Mouse (Mus musculus) forebrain, embryonic 16.5 days (tissue): ENCODE data around the gene Rnf187. TPM values are rescaled to one million over a fixed set of nuclear protein-coding genes. Genes with fewer than 3 reads are reported as not detected.

Source experiments
- ATAC-seq: fragments of 200-750 bp; cut with Nextera tagmentation; 2 replicates; pipeline ENCODE4 v1.8.0; 2017; ENCODE audit warnings: mild to moderate bottlenecking, moderate library complexity
- H3K27ac ChIP-seq: fragments of 300-500 bp; sonication (generic); 2 replicates; pipeline ENCODE4 v1.5.1; 2014; ENCODE audit warnings: low read length, control low read depth
- H3K27me3 ChIP-seq: fragments of 300-500 bp; sonication (generic); replicated peaks from 2 replicates; pipeline ENCODE4 v1.6.1; 2014; ENCODE audit warnings: low read length; ENCODE audit not compliant: control insufficient read depth, insufficient read depth
- H3K36me3 ChIP-seq: fragments of 300-500 bp; sonication (generic); 2 replicates; pipeline ENCODE4 v1.6.1; 2014; ENCODE audit not compliant: control insufficient read depth, insufficient read depth
- H3K4me1 ChIP-seq: fragments of 300-500 bp; sonication (generic); replicated peaks from 2 replicates; pipeline ENCODE4 v1.6.1; 2014; ENCODE audit warnings: low read length; ENCODE audit not compliant: control insufficient read depth, insufficient read depth
- H3K4me2 ChIP-seq: fragments of 300-500 bp; sonication (generic); 2 replicates; pipeline ENCODE4 v1.6.1; 2014; ENCODE audit warnings: mild to moderate bottlenecking, low read length, control low read depth
- H3K4me3 ChIP-seq: fragments of 300-500 bp; sonication (generic); replicated peaks from 2 replicates; pipeline ENCODE4 v1.5.1; 2014; ENCODE audit warnings: mild to moderate bottlenecking, low read length, control low read depth
- H3K9ac ChIP-seq: fragments of 300-500 bp; sonication (generic); replicated peaks from 2 replicates; pipeline ENCODE4 v1.6.1; 2014; ENCODE audit warnings: low read depth, low read length, control low read depth
- H3K9me3 ChIP-seq: fragments of 300-500 bp; sonication (generic); 2 replicates; pipeline ENCODE4 v1.6.1; 2016; ENCODE audit warnings: low read length; ENCODE audit not compliant: control insufficient read depth
- WGBS: fragments of 180-500 bp; shearing (Covaris S2); extraction: QIAGEN DNeasy Blood & Tissue Kit; methylation state at CpG from one replicate; pipeline ENCODE4 v1.1.7; 2014; 5-methylcytosine and 5-hydroxymethylcytosine counted together
- polyA plus RNA-seq: library from polyadenylated mRNA; unstranded; fragments of >200 nt; fragmentation: Nextera tagmentation; extraction: Ambion mirVana; gene quantifications from 2 replicates; pipeline ENCODE4 v1.2.1, GENCODE M21; 2015

Rnf187 gene
- polyA plus RNA-seq, 1 experiment from 2014 or later: 423 TPM

DNA sequence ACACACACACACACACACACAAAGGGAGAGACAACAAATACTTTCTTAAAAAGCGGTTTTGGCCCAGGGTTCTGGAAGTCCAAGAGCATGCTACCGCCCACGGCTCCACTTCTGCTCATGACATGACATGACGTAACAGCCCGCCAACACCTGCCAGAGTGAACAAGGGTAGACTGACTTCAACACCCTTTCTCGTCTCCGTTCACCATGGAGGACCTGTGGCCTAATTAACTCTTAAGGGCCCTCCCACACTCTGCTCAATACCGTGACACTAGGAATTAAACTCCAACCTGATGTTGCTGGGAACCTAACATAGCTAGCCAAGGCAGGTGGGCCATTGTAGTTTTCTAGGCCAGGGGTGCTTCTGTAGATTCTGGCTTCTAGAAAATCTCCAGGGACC lies 30.3 kb upstream of the Rnf187 start:
- Histone ChIP-seq H3K27me3 (no peaks in the 10 kb centered on the region), H3K4me1 (0 out of 2 replicates have a peak, but pooled peaks cover 2% of the 10 kb centered on the region), H3K36me3 (0 out of 2 replicates have a peak, but pooled peaks cover 5% of the 10 kb centered on the region), H3K4me3 (no peak overlapping the region), H3K9me3 (no peaks in the 10 kb centered on the region), H3K27ac (no peak overlapping the region), H3K4me2 (no peak overlapping the region), H3K9ac (no peak overlapping the region)
- no peak for ATAC-seq
- 82% methylated on average over 8 of the region's 8 CpGs for WGBS

DNA sequence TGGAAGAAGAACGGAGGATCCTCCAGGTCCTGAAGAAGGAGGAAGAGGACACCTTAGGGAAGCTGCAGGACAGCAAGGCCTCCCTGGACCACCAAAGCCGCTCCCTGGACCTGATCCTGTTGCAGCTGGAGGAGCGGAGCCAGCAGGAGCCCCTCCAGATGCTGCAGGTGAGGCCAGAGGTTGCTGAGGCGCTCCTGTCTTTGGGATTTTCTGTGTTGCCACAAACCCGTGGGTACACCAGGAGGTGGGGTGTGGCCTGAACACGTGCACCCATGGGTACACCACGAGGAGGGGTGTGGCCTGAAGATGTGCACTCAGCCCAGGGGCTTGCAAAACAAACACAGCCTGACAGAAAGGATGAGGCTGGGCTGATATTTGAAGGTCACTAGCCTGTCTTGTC lies 29.8 kb upstream of the Rnf187 start:
- ATAC-seq: no peak

GRCm38 (mm10) chr11:58967346-58967745 lies 28.6 kb upstream of the Rnf187 start:
- 94% methylated on average over 1 of the region's 1 CpGs for WGBS
- H3K9ac ChIP-seq: no peak overlapping the region
- H3K4me3 ChIP-seq: no peak overlapping the region
- H3K36me3 ChIP-seq: 0 out of 2 replicates have a peak, but pooled peaks cover 5% of the 10 kb centered on the region
- no peak overlapping the region for H3K4me2 ChIP-seq
- H3K27ac ChIP-seq: no peak overlapping the region
- H3K4me1 ChIP-seq: 0 out of 2 replicates have a peak, but pooled peaks cover 3% of the 10 kb centered on the region
- no peaks in the 10 kb centered on the region for H3K27me3 ChIP-seq
- ATAC-seq: no peak
- H3K9me3 ChIP-seq: no peaks in the 10 kb centered on the region

More for the DNA sequence above, 29.8 kb upstream of the Rnf187 start:
- Histone ChIP-seq H3K27me3 (no peaks in the 10 kb centered on the region), H3K9me3 (no peaks in the 10 kb centered on the region), H3K4me3 (no peak overlapping the region), H3K4me2 (no peak overlapping the region), H3K9ac (no peak overlapping the region), H3K27ac (no peak overlapping the region), H3K36me3 (0 out of 2 replicates have a peak, but pooled peaks cover 5% of the 10 kb centered on the region), H3K4me1 (0 out of 2 replicates have a peak, but pooled peaks cover 3% of the 10 kb centered on the region)
- 86% methylated on average over 7 of the region's 7 CpGs for WGBS

DNA sequence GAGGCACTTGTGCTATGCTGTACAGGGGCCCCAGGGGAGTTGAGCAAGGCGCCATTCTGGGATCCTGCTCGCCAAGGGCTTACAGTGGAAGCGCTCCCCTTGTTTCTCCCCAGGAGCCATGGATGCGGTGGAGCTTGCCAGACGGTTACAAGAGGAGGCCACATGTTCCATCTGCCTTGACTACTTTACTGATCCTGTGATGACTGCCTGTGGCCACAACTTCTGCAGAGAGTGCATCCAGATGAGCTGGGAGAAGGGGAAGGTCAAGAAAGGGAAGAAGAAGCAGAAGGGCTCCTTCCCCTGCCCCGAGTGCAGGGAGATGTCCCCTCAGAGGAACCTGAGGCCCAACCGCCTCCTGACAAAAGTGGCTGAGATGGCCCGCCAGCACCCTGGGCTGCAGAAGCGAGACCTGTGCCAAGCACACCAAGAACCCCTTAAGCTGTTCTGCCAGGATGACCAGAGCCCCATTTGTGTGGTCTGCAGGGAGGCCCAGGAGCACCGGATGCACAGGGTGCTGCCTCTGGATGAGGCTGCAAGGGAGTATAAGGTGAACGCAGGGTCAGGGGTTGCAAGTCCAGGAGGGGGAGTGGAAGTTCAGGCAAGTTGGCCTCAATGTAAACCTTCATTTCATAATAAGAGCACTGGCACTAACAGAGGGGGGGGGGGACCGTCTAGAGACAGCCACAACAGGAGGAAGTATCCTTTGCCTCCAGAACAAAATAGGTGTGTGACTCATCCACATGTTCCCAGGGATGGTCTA lies 26.5 kb upstream of the Rnf187 start:
- no peak overlapping the region for H3K4me3 ChIP-seq
- H3K4me2 ChIP-seq: no peak overlapping the region
- peaks cover 5% of the 10 kb centered on the region; the same call in 1 of the 2 replicates for H3K4me1 ChIP-seq
- H3K36me3 ChIP-seq: 0 out of 2 replicates have a peak, but pooled peaks cover under 1% of the 10 kb centered on the region
- WGBS: 55% methylated on average over 12 of the region's 12 CpGs
- no peak overlapping the region for H3K27ac ChIP-seq
- no peak for ATAC-seq
- H3K9me3 ChIP-seq: no peaks in the 10 kb centered on the region
- H3K27me3 ChIP-seq: no peaks in the 10 kb centered on the region
- no peak overlapping the region for H3K9ac ChIP-seq

GRCm38 (mm10) chr11:58964216-58964615 lies 25.5 kb upstream of the Rnf187 start:
- Histone ChIP-seq H3K4me1 (peaks cover 12% of the 10 kb centered on the region), H3K9me3 (no peaks in the 10 kb centered on the region), H3K36me3 (no peaks in the 10 kb centered on the region), H3K27me3 (no peaks in the 10 kb centered on the region), H3K4me3 (no peak overlapping the region), H3K4me2 (no peak overlapping the region), H3K9ac (no peak overlapping the region), H3K27ac (no peak overlapping the region)
- no peak for ATAC-seq
- WGBS: 87% methylated on average over 7 of the region's 7 CpGs

GRCm38 (mm10) chr11:58963543-58963942 lies 24.8 kb upstream of the Rnf187 start:
- Histone ChIP-seq H3K36me3 (no peaks in the 10 kb centered on the region), H3K4me3 (no peak overlapping the region), H3K4me2 (no peak overlapping the region), H3K9ac (no peak overlapping the region), H3K4me1 (peaks cover 17% of the 10 kb centered on the region), H3K27me3 (no peaks in the 10 kb centered on the region), H3K27ac (no peak overlapping the region), H3K9me3 (no peaks in the 10 kb centered on the region)
- 36% methylated on average over 17 of the region's 17 CpGs for whole genome bisulfite sequencing
- ATAC-seq: no peak

DNA sequence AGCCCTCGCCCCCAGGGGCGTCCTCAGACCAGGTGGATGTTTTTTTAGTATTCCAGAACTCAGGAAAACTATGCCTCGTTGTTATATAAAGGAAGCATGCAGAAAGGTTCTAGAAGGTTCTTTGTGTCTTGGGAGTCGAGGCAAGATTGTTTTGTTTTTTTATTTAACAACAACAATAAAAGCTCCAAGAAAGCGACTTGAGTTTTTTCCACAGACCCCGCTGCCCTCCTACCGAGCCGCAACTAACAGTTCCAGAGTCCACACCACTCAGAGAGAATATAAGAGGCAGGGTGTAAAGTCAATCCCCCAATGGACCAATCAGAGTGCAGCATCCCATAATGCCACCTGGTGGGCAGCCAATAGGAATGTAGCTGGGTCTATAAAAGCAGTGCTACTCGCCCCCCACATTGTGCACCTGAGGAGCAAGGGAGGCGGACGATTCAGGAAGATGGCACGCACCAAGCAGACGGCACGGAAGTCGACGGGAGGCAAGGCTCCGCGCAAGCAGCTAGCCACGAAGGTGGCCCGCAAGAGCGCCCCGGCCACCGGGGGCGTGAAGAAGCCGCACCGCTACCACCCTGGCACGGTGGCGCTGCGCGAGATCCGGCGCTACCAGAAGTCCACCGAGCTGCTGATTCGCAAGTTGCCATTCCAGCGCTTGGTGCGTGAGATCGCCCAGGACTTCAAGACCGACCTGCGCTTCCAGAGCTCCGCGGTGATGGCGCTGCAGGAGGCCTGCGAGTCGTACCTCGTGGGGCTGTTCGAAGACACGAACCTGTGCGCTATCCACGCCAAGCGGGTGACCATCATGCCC lies 22.9 kb upstream of the Rnf187 start:
- H3K4me1 ChIP-seq: peaks cover 36% of the 10 kb centered on the region
- H3K9ac ChIP-seq: no peak overlapping the region
- no peaks in the 10 kb centered on the region for H3K9me3 ChIP-seq
- 67% methylated on average over 50 of the region's 50 CpGs for WGBS
- H3K36me3 ChIP-seq: no peaks in the 10 kb centered on the region
- H3K4me2 ChIP-seq: no peak overlapping the region
- H3K4me3 ChIP-seq: no peak overlapping the region
- ATAC-seq: no peak
- H3K27me3 ChIP-seq: no peaks in the 10 kb centered on the region
- no peak overlapping the region for H3K27ac ChIP-seq

DNA sequence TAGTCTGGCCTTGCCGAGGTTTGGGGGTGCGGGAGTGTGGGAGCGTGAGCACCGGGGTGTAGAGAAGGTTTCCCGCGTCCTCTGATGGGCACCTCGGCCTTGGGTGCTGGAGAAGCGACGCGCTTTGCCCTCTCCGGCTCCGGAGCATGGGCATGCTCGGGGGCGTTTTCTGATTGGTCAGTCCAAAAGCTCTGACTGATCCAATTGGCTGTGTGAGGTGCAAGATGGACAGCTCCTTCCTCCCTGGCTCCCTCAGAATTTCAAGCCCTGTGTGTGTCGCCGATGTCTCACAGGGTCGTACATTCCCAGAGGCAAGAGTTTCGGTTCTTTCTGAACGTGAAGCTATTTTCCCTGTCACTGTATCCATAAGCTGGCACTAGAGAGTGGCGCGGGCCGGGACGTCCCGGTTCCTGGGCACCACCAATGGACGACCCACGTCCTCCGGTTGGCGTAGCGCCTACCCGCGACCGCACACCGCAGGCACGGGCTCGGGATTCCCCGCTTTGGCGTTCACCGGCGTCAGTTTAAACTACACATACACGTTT lies 21.3 kb upstream of the Rnf187 start:
- WGBS: under 1% methylated on average over 40 of the region's 40 CpGs
- Histone ChIP-seq H3K9ac (peak overlapping the region; percentile 71), H3K27ac (peak overlapping the region; percentile 77), H3K4me2 (peak overlapping the region; percentile 90), H3K4me1 (peaks cover 41% of the 10 kb centered on the region), H3K9me3 (no peaks in the 10 kb centered on the region), H3K27me3 (no peaks in the 10 kb centered on the region), H3K4me3 (peak overlapping the region; percentile 57), H3K36me3 (no peaks in the 10 kb centered on the region)
- peak; percentile 84 for ATAC-seq

- Histone ChIP-seq H3K4me1 (peaks cover 41% of the 10 kb centered on the region), H3K27me3 (no peaks in the 10 kb centered on the region), H3K9ac (peak overlapping the region; percentile 71), H3K4me2 (peak overlapping the region; percentile 90), H3K4me3 (peak overlapping the region; percentile 57), H3K36me3 (no peaks in the 10 kb centered on the region), H3K27ac (peak overlapping the region; percentile 77), H3K9me3 (no peaks in the 10 kb centered on the region)
- ATAC-seq: no peak
- 30% methylated on average over 15 of the region's 15 CpGs for WGBS
These were observed 20.6 kb upstream of the Rnf187 start for GRCm38 (mm10) chr11:58959186-58959825.
